Mouse (Mus musculus) forebrain, embryonic 14.5 days (tissue): ENCODE measurements around the gene Bpifb4. TPM values are rescaled to one million over a fixed set of nuclear protein-coding genes. Genes with fewer than 3 reads are reported as not detected.

Experiments used
- ATAC-seq: fragments of 200-750 bp; cut with Nextera tagmentation; 2 replicates; pipeline ENCODE4 v1.8.0; 2017; ENCODE audit warnings: mild to moderate bottlenecking, moderate library complexity
- DNase-seq: peaks from one replicate; pipeline ENCODE4 v3.0.0-alpha.2; 2015; ENCODE audit warnings: low spot score
- H3K27ac ChIP-seq: fragments of 300-500 bp; sonication (generic); 2 replicates; pipeline ENCODE4 v1.5.1; 2014; ENCODE audit warnings: low read depth, mild to moderate bottlenecking, control low read depth, low read length, moderate library complexity
- H3K27me3 ChIP-seq: fragments of 300-500 bp; sonication (generic); replicated peaks from 2 replicates; pipeline ENCODE4 v1.6.1; 2014; ENCODE audit warnings: low read length, control low read depth, mixed read lengths; ENCODE audit not compliant: control insufficient read depth, insufficient read depth
- H3K36me3 ChIP-seq: fragments of 300-500 bp; sonication (generic); 2 replicates; pipeline ENCODE4 v1.6.1; 2014; ENCODE audit warnings: low read length, control low read depth; ENCODE audit not compliant: control insufficient read depth, insufficient read depth
- H3K4me1 ChIP-seq: fragments of 300-500 bp; sonication (generic); 2 replicates; pipeline ENCODE4 v1.6.1; 2014; ENCODE audit warnings: antibody characterized with exemption, low read length, control low read depth; ENCODE audit not compliant: control insufficient read depth, insufficient read depth
- H3K4me2 ChIP-seq: fragments of 300-500 bp; sonication (generic); 2 replicates; pipeline ENCODE4 v1.6.1; 2014; ENCODE audit warnings: mild to moderate bottlenecking, control low read depth, low read length
- H3K4me3 ChIP-seq: fragments of 300-500 bp; sonication (generic); 2 replicates; pipeline ENCODE4 v1.5.1; 2014; ENCODE audit warnings: low read depth, low read length, control low read depth
- H3K9ac ChIP-seq: fragments of 300-500 bp; sonication (generic); 2 replicates; pipeline ENCODE4 v1.6.1; 2014; ENCODE audit warnings: mild to moderate bottlenecking, low read length, control low read depth, moderate library complexity
- H3K9me3 ChIP-seq: fragments of 300-500 bp; sonication (generic); replicated peaks from 2 replicates; pipeline ENCODE4 v1.6.1; 2016; ENCODE audit warnings: low read length, control low read depth, mixed read lengths; ENCODE audit not compliant: control insufficient read depth
- WGBS: fragments of 180-500 bp; shearing (Covaris S2); extraction: QIAGEN DNeasy Blood & Tissue Kit; methylation state at CpG from one replicate; pipeline ENCODE4 v1.1.7; 2014; 5-methylcytosine and 5-hydroxymethylcytosine counted together
- polyA plus RNA-seq: library from polyadenylated mRNA; unstranded; fragments of >200 nt; fragmentation: Nextera tagmentation; extraction: Ambion mirVana; gene quantifications from 2 replicates; pipeline ENCODE4 v1.2.1, GENCODE M21; 2014

Gene Bpifb4
- polyA plus RNA-seq, 1 experiment from 2014 or later: not detected

- Histone ChIP-seq H3K4me1 (no peaks in the 10 kb centered on the region), H3K4me2 (no peak overlapping the region), H3K4me3 (no peak overlapping the region), H3K36me3 (no peaks in the 10 kb centered on the region), H3K9me3 (no peaks in the 10 kb centered on the region), H3K9ac (no peak overlapping the region), H3K27me3 (no peaks in the 10 kb centered on the region), H3K27ac (no peak overlapping the region)
- 63% methylated on average over 5 of the region's 5 CpGs for WGBS
- no peak for DNase-seq
- ATAC-seq: no peak
Measured at GRCm38 (mm10) chr2:153970221-153970620, 32.2 kb downstream of the Bpifb4 start.

GRCm38 (mm10) chr2:153974582-153974981, 36.6 kb downstream of the Bpifb4 start, which contains the start of gene Bpifa6:
TSS of gene Bpifa6 (plus strand) at chr2:153974945.
- Histone ChIP-seq H3K9me3 (no peaks in the 10 kb centered on the region), H3K27ac (no peak within 1 kb of the TSS), H3K27me3 (no peaks in the 10 kb centered on the region), H3K4me1 (no peaks in the 10 kb centered on the region), H3K36me3 (no peaks in the 10 kb centered on the region), H3K4me3 (no peak within 1 kb of the TSS), H3K4me2 (no peak within 1 kb of the TSS), H3K9ac (no peak within 1 kb of the TSS)
- DNase-seq (no peak), ATAC-seq (no peak)
- 90% methylated on average over 5 of the region's 5 CpGs for WGBS

- ATAC-seq (peak; percentile 42; the same call in 1 of the 2 replicates), DNase-seq (peak; percentile 81)
- H3K27me3 ChIP-seq: no peaks in the 10 kb centered on the region
- no peaks in the 10 kb centered on the region for H3K9me3 ChIP-seq
- H3K4me1 ChIP-seq: no peaks in the 10 kb centered on the region
- no peak overlapping the region for H3K4me2 ChIP-seq
- WGBS: 11% methylated on average over 7 of the region's 7 CpGs
- no peak overlapping the region for H3K9ac ChIP-seq
- no peak overlapping the region for H3K27ac ChIP-seq
- no peak overlapping the region for H3K4me3 ChIP-seq
- no peaks in the 10 kb centered on the region for H3K36me3 ChIP-seq
Measured at GRCm38 (mm10) chr2:153995770-153996169, 57.8 kb downstream of the Bpifb4 start.

DNA sequence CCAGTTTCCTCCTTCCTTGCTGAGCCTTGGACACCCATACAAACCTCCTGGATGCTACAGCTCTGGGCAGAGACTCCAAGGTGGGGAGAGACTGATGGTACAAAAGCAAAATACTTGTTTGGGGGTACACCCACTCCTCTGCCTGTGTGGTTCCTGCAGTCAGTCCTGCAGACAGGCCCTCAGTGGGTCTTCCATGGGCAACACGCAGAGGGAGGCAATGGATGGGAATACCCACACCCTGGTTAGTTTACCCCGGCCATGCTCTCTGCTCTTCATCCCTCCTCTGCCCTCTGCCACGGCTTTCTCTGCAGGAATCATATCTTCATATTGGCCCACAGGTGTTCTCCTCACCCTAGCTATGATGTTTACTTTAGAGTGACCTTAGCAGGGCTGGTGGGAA, 62.5 kb downstream of the Bpifb4 start:
- WGBS: 82% methylated on average over 3 of the region's 3 CpGs

DNA sequence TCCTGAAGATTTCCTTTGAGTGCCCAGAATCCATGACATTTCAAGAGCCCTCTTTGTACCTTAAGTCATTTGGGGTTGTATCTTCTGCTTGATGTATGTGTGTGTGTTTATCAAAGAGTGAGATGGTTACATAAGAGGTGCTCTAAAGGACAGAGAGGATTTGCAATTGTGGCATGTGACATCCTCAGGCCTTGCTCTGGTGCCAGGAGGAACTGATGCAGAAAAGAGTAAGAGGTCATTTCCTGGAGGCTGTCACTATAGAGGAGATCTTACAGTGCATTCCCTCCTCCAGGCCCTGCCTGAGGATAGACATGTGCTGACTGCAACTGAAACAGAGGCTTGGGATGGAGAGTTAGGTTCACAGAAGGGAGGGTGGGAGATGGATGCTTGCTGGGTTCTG, 63.0 kb downstream of the Bpifb4 start:
- Histone ChIP-seq H3K9ac (no peak overlapping the region), H3K4me1 (no peaks in the 10 kb centered on the region), H3K4me2 (no peak overlapping the region), H3K36me3 (no peaks in the 10 kb centered on the region), H3K4me3 (no peak overlapping the region), H3K9me3 (no peaks in the 10 kb centered on the region), H3K27me3 (no peaks in the 10 kb centered on the region), H3K27ac (no peak overlapping the region)
- no peak for DNase-seq
- no peak for ATAC-seq

More for the DNA sequence above, 62.5 kb downstream of the Bpifb4 start:
- Histone ChIP-seq H3K4me3 (no peak overlapping the region), H3K27ac (no peak overlapping the region), H3K36me3 (no peaks in the 10 kb centered on the region), H3K4me1 (no peaks in the 10 kb centered on the region), H3K9ac (no peak overlapping the region), H3K4me2 (no peak overlapping the region), H3K9me3 (no peaks in the 10 kb centered on the region), H3K27me3 (no peaks in the 10 kb centered on the region)
- no peak for ATAC-seq
- DNase-seq: no peak

DNA sequence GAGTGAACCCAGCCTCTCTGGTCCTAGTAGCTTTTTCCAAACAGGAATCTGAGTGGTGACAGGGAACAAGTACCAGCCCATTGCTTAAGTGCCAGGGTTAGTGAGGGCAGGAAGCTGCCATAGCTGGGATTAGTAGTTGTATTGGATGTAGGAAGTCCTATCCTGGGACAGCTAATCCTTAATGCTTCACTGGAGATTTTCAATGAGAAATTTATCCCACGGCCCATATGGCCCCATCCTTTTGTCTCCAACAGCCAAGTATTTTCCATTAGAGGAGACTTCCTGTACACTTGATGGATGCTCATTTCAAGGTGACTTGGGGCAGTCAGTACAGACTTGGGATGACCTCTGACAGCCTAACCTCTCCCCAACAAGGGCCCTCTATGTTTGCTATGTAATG, 66.4 kb downstream of the Bpifb4 start:
- H3K9me3 ChIP-seq: no peaks in the 10 kb centered on the region
- no peaks in the 10 kb centered on the region for H3K27me3 ChIP-seq
- no peak overlapping the region for H3K4me3 ChIP-seq
- H3K4me1 ChIP-seq: no peaks in the 10 kb centered on the region
- WGBS: 24% methylated on average over 1 of the region's 1 CpGs
- DNase-seq: no peak
- H3K36me3 ChIP-seq: no peaks in the 10 kb centered on the region
- H3K4me2 ChIP-seq: no peak overlapping the region
- no peak overlapping the region for H3K9ac ChIP-seq
- ATAC-seq: no peak
- no peak overlapping the region for H3K27ac ChIP-seq

DNA sequence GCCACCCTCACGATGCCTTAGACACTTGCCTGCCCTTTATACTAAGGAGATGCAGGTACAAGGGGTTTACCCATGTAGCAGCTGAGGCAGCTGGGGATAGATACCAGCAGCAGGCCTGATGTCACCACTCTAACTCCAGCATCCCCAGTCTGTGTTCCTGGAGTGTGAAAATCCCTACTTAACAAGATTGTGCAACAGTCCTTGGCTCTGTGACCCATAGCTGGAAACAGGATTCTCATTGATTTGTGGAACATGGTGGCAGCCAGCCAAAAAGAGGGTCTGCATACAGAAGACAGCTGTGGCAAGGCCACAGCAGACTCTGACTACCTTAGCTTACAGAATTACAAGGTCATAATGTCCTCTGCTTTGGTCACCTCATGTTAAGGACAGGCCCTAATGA, 67.1 kb downstream of the Bpifb4 start:
- H3K4me2 ChIP-seq: no peak overlapping the region
- H3K9ac ChIP-seq: no peak overlapping the region
- H3K36me3 ChIP-seq: no peaks in the 10 kb centered on the region
- H3K27ac ChIP-seq: no peak overlapping the region
- ATAC-seq (no peak), DNase-seq (no peak)
- H3K27me3 ChIP-seq: no peaks in the 10 kb centered on the region
- 81% methylated on average over 1 of the region's 1 CpGs for WGBS
- H3K9me3 ChIP-seq: no peaks in the 10 kb centered on the region
- no peak overlapping the region for H3K4me3 ChIP-seq
- H3K4me1 ChIP-seq: no peaks in the 10 kb centered on the region

DNA sequence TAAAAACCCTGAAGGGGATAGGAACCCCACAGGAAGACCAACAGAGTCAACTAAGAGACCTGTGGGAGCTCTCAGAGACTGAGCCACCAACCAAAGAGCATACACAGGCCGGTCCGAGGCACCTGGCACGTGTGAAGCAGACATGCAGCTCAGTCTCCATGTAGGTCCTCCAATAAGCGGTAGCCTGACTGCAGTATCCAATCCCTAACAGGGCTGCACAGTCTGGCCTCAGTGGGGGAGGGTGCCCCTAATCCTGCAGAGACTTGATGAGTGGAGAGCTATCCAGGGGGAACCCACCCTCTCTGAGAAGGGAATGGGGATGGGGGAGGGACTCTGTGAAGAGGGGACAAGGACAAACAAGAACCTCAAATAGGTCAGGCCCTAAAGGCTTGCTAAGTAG, 67.7 kb downstream of the Bpifb4 start:
- DNase-seq (no peak), ATAC-seq (no peak)
- WGBS: 82% methylated on average over 4 of the region's 4 CpGs
- H3K9ac ChIP-seq: no peak overlapping the region
- H3K4me1 ChIP-seq: no peaks in the 10 kb centered on the region
- no peak overlapping the region for H3K4me3 ChIP-seq
- no peaks in the 10 kb centered on the region for H3K9me3 ChIP-seq
- no peaks in the 10 kb centered on the region for H3K36me3 ChIP-seq
- no peaks in the 10 kb centered on the region for H3K27me3 ChIP-seq
- no peak overlapping the region for H3K27ac ChIP-seq
- no peak overlapping the region for H3K4me2 ChIP-seq

- Histone ChIP-seq H3K4me2 (no peak overlapping the region), H3K4me3 (no peak overlapping the region), H3K9ac (no peak overlapping the region), H3K4me1 (no peaks in the 10 kb centered on the region), H3K27me3 (no peaks in the 10 kb centered on the region), H3K36me3 (no peaks in the 10 kb centered on the region), H3K27ac (no peak overlapping the region), H3K9me3 (no peaks in the 10 kb centered on the region)
- 85% methylated on average over 2 of the region's 2 CpGs for WGBS
- ATAC-seq: no peak
- DNase-seq: no peak
Measured at GRCm38 (mm10) chr2:154006331-154006730, 68.3 kb downstream of the Bpifb4 start.
